Mouse (Mus musculus): ENCODE results near the gene Cyp2d22. TPM values are rescaled to one million over a fixed set of nuclear protein-coding genes. Genes with fewer than 3 reads are reported as not detected.
"Not testable (repeated sequence)": the region's sequence is repeated elsewhere in the genome, so short reads cannot be mapped to it uniquely, and the experiment has no call there.

The Cyp2d22 gene
- total RNA-seq, 1 experiment from 2014 or later: 37.0 TPM

GRCm38 (mm10) chr15:82376393-82377138 is 3.5 kb downstream of the Cyp2d22 start:
- DNase-seq: peak; percentile 60

DNA sequence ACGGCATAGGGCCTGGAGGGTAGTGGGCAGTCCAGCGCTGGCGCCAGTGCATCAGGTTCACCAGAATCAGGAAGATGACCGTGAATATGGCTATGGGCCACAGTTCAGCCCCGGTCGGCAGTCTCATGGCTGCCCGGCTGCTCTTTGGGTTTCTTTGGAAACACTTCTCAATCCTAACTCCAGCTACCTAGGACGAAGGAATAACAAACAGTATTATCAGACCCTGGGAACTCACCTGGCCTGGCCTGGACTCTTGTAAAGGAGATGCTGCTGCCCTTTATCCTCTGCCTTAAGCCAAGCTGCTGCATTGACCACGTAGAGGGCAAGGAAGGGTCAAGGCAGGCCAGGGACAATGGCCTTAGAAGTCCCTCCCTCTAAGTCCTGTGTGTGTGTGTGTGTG is 4.2 kb downstream of the Cyp2d22 start:
- DNase-seq: no peak

GRCm38 (mm10) chr15:82374437-82374836 is 5.6 kb downstream of the Cyp2d22 start:
- no peak for DNase-seq

GRCm38 (mm10) chr15:82372991-82373390 is 7.1 kb downstream of the Cyp2d22 start:
- DNase-seq: no peak

DNA sequence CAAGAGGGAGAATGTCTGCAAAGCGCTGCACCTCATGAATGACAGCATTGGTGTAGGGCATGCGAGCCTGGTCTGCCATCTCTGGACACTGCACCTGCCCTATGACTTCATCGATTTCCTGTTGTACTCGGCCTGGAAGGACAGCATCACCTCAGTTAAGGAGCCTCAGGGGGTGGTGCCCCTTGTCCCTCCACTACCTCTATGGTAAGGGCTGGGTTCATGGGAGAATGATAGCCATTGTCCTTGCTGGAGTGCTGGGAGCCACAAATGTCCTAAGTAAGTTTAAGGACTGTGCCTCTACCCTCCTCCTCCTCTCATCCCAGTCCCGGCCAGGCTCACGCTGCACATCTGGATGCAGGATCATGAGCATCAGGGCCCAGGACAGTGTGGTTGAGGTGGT is 7.6 kb downstream of the Cyp2d22 start:
- DNase-seq: no peak

DNA sequence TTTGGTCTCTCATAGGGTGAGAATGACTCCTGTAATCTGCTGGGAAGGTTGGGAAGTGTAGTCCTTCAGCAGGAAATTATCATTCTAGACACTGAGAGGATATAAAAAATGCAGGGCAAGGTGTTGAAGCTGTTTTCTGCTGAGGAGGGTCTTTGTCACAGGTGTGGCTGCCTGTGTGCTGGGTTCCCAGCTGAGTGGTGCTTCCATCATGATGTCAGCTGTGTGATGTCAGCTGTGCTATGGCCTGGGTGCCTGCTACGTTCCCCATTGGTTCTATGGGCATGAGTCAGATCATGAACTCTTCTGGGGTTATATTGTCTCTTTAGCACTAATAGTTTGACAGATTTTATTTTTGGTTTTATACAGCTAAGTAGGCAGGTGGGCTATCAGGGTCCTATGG is 11.2 kb downstream of the Cyp2d22 start:
- DNase-seq: no peak

GRCm38 (mm10) chr15:82368146-82368545 is 11.9 kb downstream of the Cyp2d22 start:
- DNase-seq: no peak

DNA sequence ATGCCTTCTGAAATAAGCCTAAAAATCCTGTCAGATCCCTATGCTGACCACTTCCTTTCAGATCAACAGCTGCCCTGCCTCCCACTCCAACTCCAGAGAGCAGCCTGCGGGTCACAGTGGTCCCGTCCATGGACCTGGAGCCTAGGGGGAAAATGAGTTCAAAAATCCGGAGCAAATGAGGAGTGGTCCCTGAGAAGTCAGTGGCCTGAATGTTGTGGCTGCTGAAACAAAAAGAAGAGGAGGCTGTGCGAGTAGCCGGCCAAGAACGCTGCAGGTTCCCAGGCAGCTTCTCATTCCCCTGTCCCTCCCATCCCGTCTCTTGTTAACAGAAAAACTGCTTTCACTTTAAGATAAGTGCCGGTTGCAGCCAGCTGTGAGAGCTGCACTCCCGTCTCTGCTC is 15.5 kb downstream of the Cyp2d22 start:
- peak; percentile 4 for DNase-seq

- DNase-seq: not testable (repeated sequence)
Observed at GRCm38 (mm10) chr15:82363801-82364200, 16.3 kb downstream of the Cyp2d22 start.

DNA sequence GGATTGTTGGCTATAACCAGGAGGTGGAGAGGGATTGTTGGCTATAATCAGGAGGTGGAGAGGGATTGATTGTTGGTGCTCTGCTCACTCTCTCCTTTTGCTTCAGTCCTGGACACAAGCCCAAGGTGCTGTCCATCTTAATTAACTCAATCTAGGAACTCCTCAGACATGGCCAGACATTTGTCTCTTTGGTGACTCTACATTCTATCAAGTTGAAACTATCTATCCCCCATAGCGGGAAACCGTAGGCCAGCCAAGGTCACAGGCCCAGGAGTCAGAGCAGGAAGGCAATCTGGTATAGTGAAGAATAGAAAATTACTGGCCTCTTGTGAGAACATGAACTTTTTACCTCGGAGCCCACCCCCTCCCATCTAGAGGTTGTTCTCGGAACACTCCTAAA is 17.8 kb downstream of the Cyp2d22 start:
- peak; percentile 49 for DNase-seq

GRCm38 (mm10) chr15:82361459-82362018 is 18.5 kb downstream of the Cyp2d22 start:
- DNase-seq: peak; percentile 54

- peak; percentile 53 for DNase-seq
Observed at GRCm38 (mm10) chr15:82358431-82359260, 21.4 kb downstream of the Cyp2d22 start.

- peak; percentile 99 for DNase-seq
Observed at GRCm38 (mm10) chr15:82354126-82354945, 25.7 kb downstream of the Cyp2d22 start, which contains the start of gene Ndufa6. Gene Ndufa6 (minus strand): TSS chr15:82354322.

DNA sequence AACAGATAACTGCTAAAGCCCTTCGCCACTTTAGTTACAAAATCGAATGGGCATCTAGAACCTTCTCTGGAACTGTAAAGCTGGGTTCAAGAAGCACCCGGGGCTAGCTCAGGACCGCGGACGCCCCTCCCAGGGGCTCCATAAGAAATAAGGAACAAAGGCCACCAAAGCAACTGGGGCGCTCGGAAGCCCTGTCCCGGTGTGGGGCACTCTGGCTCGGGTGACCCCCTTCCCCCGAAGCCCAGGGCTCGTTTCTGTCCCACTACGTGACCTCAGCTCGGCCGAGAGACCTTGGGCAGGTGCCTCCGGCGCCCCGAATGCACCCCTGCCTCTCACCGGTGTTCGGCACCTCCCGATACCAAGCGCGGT is 26.3 kb downstream of the Cyp2d22 start:
- no peak for DNase-seq

DNA sequence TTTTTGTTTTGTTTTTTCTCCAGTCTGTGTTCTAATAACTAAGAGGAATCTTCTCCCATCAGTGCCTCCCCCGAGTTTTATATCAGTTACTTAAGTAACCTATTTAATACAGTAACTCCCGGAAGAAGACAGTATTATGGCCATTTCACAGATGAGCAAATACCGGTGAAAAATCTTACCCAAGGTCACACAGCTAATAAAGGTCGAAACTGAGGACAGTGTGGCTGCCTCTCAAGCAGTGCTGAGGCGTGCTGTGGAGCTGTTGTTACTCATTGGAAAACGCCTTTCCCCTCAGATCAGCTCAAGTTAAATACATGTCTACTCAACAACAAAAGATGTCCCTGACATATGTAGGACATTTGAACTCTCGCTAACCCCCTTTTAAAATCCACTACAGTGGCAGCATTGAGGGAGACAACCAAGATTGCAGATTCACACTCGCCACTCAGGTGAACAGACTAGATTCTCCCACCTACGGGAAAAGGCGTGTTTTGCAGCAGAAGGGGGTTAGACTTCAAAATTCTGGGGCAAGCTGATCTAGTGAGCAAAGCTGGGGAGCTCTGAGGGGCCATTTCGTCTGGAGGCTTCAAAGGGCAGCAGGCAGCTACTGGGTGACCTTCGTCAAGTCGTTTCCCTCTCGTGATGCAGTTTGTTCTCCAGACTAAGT is 26.8 kb downstream of the Cyp2d22 start:
- DNase-seq: peak; percentile 34

DNA sequence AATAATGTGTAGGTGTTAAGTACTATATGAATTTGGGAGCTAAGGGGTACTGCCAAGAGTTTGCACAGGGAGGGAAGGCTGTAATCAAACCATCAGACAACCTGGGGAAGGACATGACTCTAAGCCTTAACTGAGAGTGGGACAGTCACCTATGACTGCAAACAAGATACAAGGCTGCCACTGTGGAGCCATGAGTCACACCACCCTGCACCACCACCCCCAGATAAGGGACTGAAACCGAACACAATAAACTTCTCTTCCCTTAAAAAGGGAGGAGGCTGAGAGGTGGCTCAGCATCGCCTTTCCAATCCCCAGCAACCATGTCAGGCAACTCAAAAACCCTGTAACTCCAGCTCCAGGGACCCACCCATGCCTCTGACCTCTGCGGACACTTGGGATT is 28.6 kb downstream of the Cyp2d22 start:
- no peak for DNase-seq

DNA sequence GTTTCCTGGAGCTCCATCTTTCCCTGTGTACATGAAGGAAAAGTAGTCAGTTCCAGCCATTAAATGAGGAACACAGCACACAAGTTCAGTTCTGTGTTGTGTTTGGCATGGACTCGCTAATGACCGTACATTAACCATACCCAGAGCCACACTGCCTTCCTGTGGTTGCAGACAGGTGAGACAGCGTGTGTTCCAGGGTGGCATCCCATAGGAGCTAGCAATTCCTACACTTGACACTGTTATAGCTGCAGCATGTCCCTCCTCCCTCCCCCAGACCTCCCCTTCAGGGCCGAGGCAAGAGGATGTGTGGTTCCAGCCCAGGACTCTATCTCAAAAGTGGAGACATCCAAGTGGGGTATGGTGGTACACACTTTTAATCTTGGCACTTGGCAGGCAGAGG is 29.7 kb downstream of the Cyp2d22 start:
- no peak for DNase-seq

DNA sequence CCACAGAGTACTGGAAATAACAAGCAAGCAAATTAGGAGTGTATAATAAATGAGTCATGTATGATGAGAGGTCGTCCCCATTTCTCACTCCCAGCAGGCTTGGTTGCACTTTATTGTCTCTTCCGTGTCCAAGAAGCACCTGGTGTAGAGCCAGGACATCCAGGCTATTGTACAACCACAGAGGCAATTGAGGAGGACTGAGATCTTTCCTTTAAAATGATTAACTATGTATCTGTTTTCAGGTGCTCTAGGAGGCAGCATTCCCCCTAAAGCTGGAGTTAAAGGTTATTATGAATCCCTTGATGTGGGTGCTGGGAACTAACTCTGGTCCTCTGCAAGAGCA is 31.1 kb downstream of the Cyp2d22 start:
- no peak for DNase-seq

DNA sequence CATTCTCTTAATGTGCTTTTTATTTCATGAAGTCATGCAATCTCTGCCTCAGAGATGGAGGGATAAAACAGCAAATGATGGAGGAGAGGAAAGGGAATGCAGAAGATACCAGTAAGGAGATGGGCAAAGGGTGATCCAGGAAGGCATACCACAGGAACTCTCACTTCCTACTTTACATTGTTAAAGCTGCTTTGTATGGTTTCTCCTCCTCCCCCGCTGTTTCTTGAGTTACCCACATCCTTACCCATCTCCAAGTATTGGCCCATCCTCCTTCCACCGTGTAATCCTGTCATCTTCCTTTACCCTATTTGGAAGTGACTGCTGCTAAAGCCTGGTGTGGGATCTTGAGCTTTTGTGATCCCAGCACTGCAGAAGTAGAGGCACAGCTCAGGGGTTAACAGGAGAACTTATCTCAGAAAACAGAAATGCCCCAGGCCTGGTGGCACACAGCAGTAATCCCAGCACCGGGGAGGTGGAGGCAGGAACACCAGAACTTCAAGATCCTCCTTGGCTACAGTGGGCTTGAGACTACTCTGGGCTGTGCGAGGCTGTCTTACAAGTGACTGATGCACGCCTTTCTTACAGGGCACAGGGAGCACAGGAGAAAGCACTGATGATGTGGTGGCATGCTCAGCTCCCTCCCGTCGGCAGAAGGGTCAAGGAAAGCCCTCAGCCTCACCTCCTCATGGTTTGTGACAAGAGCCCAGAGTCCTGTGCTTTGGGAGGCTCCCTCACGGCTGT is 31.6 kb downstream of the Cyp2d22 start:
- no peak for DNase-seq

GRCm38 (mm10) chr15:82347852-82348251 is 32.2 kb downstream of the Cyp2d22 start:
- DNase-seq: no peak

DNA sequence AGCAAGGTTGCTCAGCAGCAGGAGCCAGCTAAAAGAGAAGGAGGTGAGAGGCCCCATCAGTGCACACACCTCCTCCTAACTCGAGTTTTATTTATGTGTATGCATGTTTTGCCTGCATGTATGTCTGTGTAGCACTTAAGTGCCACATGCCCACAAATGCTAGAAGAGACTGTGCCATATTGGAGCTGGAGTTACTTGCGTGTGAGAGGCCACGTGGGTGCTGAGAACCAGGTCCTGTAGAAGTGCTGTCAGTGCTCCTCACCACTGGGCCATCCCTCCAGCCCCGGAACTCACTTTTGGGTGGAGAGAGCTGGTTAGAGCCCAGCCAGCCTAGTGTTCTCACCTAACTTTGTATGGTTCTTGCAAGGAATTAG is 32.8 kb downstream of the Cyp2d22 start:
- DNase-seq: no peak

All from adrenal gland, postnatal 14 days (tissue).